9 mouse cellular contexts compared by ENCODE assay signal in the genomic region with DNA sequence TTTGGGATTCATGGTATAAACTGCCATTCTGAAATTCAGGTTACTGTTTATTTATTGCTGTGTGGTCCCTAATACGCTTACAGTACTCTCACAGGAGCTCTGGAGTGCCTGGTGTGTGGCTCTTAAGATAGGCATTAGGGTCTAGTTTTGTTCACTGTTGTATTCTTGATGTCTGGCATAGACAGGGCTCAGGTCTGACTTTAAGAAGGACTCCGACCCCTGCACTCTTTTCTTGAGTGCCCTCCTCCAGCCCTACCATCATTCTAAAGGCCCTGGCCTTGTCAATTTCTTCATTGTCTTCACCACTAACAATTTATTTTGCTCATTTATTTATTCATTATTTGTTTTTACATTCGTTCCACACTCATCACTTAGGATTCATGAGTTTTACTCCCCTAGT. TPM values are rescaled to one million over a fixed set of nuclear protein-coding genes. Genes with fewer than 3 reads are reported as not detected.
DNase-seq lines count a peak whose midpoint lies in the region; ATAC-seq and TF ChIP-seq lines count a peak whose summit lies in the region.
"Had no signal": no experiment of that assay in that cellular context is flagged by ENCODE, and none has a peak within 500 bp of the region (broad histone marks: within the 10 kb centered on the region; RNA-seq: fewer than 3 reads in every experiment).

No protein-coding gene starts in this region.

- H3K4me1 ChIP-seq in lung, embryonic 16.5 days (replicated peaks; ENCODE audit: control insufficient read depth, insufficient read depth, low read length): peaks cover 7% of the 10 kb centered on the region; the same call in 1 of the 2 replicates
- peaks cover 17% of the 10 kb centered on the region for H3K4me1 ChIP-seq in liver, embryonic 13.5 days (replicated peaks)
- no peaks in the 10 kb centered on the region for H3K4me1 ChIP-seq in stomach, postnatal 0 days (replicated peaks; ENCODE audit: control insufficient read depth, insufficient read depth)

- TF ChIP-seq EP300 in stomach, postnatal 0 days (optimal IDR thresholded peaks at IDR 0.05): no peak

- no peak overlapping the region for H3K9ac ChIP-seq in lung, embryonic 16.5 days (ENCODE audit: low read length)
- no peak overlapping the region for H3K9ac ChIP-seq in liver, embryonic 13.5 days
- no peak overlapping the region for H3K9ac ChIP-seq in stomach, postnatal 0 days (ENCODE audit: low read length)

- H3K27ac ChIP-seq in lung, embryonic 16.5 days (ENCODE audit: low read length): no peak overlapping the region
- H3K27ac ChIP-seq in liver, embryonic 13.5 days: no peak overlapping the region
- H3K27ac ChIP-seq in stomach, postnatal 0 days (replicated peaks): no peak overlapping the region

- H3K27me3 ChIP-seq in lung, embryonic 16.5 days (ENCODE audit: control insufficient read depth, insufficient read depth, low read depth, low read length): no peaks in the 10 kb centered on the region
- H3K27me3 ChIP-seq in liver, embryonic 13.5 days: 0 out of 2 replicates have a peak, but pooled peaks cover 2% of the 10 kb centered on the region
- H3K27me3 ChIP-seq in stomach, postnatal 0 days (ENCODE audit: control insufficient read depth, insufficient read depth, low read length): no peaks in the 10 kb centered on the region

- H3K36me3 ChIP-seq in lung, embryonic 16.5 days (ENCODE audit: control insufficient read depth, insufficient read depth, low read length): no peaks in the 10 kb centered on the region
- no peaks in the 10 kb centered on the region for H3K36me3 ChIP-seq in liver, embryonic 13.5 days
- H3K36me3 ChIP-seq in stomach, postnatal 0 days (ENCODE audit: control insufficient read depth, insufficient read depth, low read length): no peaks in the 10 kb centered on the region

- WGBS in lung, embryonic 16.5 days: 25% methylated on average over 3 of the region's 3 CpGs
- WGBS in liver, embryonic 13.5 days (ENCODE audit: insufficient replicate concordance): 30% methylated on average over 3 of the region's 3 CpGs
- 28% methylated on average over 3 of the region's 3 CpGs for WGBS in stomach, postnatal 0 days

- no peak for TF ChIP-seq CTCF in stomach, postnatal 0 days (IDR thresholded peaks at IDR 0.05; ENCODE audit: low read depth)

- ATAC-seq in lung, embryonic 16.5 days (ENCODE audit: low read depth): peak; percentile 29
- peak; percentile 13; the same call in 1 of the 2 replicates for ATAC-seq in liver, embryonic 13.5 days (ENCODE audit: low read depth)
- peak; percentile 6; the same call in 1 of the 2 replicates for ATAC-seq in stomach, postnatal 0 days (ENCODE audit: low FRiP score, low TSS enrichment)

- H3K4me3 ChIP-seq in lung, embryonic 16.5 days (ENCODE audit: low read length): peak overlapping the region; percentile 71
- H3K4me3 ChIP-seq in liver, embryonic 13.5 days (replicated peaks): peak overlapping the region; percentile 66
- peak overlapping the region; percentile 55 for H3K4me3 ChIP-seq in stomach, postnatal 0 days (ENCODE audit: low read depth, low read length)

- H3K4me2 ChIP-seq in lung, embryonic 16.5 days (ENCODE audit: low read depth, low read length): peak overlapping the region; percentile 58
- peak overlapping the region; percentile 72 for H3K4me2 ChIP-seq in liver, embryonic 13.5 days
- peak overlapping the region; percentile 58 for H3K4me2 ChIP-seq in stomach, postnatal 0 days (replicated peaks; ENCODE audit: low read depth)

- H3K9me3 ChIP-seq in lung, embryonic 16.5 days (ENCODE audit: control insufficient read depth, low read length): no peaks in the 10 kb centered on the region
- no peaks in the 10 kb centered on the region for H3K9me3 ChIP-seq in liver, embryonic 13.5 days (replicated peaks)
- no peaks in the 10 kb centered on the region for H3K9me3 ChIP-seq in stomach, postnatal 0 days (ENCODE audit: control insufficient read depth, low read length)

- peak; percentile 6 for DNase-seq in cerebellum, adult 11-12 months
- DNase-seq in cerebellum, adult 8-10 months: no peak
- DNase-seq in lung, postnatal 4 days: no peak
- DNase-seq in liver, embryonic 13.5 days: no peak
- DNase-seq in stomach, postnatal 0 days (ENCODE audit: low spot score): no peak
- DNase-seq in gastrocnemius, adult 18-20 months (ENCODE audit: low spot score): no peak
- DNase-seq in adrenal gland, adult 2 months: no peak

RNA-seq across cellular contexts. Expression of gene Zfp275, which starts 0.4 kb away (rescaled TPM):
- 12.9 and 13.8 TPM in 2 replicates for polyA plus RNA-seq in lung, embryonic 16.5 days (2015; fragmentation: Nextera tagmentation; extraction: Ambion mirVana)
- polyA plus RNA-seq in liver, embryonic 13.5 days (2015; fragmentation: Nextera tagmentation; extraction: Ambion mirVana): 1.8 and 2.9 TPM in 2 replicates
- 2.6 and 2.8 TPM in 2 replicates for polyA plus RNA-seq in stomach, postnatal 0 days (2015; fragmentation: Nextera tagmentation; extraction: Ambion mirVana)
- total RNA-seq in gastrocnemius, adult 18-20 months (2021): 1 to 10 TPM; 4.1 to 4.5 TPM
- total RNA-seq in adrenal gland, adult 2 months (2021): 10 to 100 TPM; 14.7 to 17.0 TPM
- 10.7 and 12.5 TPM in 2 replicates for polyA plus RNA-seq in adrenal gland, adult 2 months (2012; rRNA removed)

RNA-seq across cellular contexts. Expression of gene Gm45015, which starts 5.4 kb away (rescaled TPM):
- not detected in 2 replicates for polyA plus RNA-seq in lung, embryonic 16.5 days (2015; fragmentation: Nextera tagmentation; extraction: Ambion mirVana)
- not detected in 2 replicates for polyA plus RNA-seq in liver, embryonic 13.5 days (2015; fragmentation: Nextera tagmentation; extraction: Ambion mirVana)
- not detected in 2 replicates for polyA plus RNA-seq in stomach, postnatal 0 days (2015; fragmentation: Nextera tagmentation; extraction: Ambion mirVana)
- total RNA-seq in gastrocnemius, adult 18-20 months (2021): not detected
- total RNA-seq in adrenal gland, adult 2 months (2021): not detected
- not detected in 2 replicates for polyA plus RNA-seq in adrenal gland, adult 2 months (2012; rRNA removed)
- polyA plus RNA-seq: brain, embryonic 14.5 days had no signal

RNA-seq across cellular contexts. Expression of gene Xlr5a, which starts 49.3 kb away (rescaled TPM):
- polyA plus RNA-seq in lung, embryonic 16.5 days (2015; fragmentation: Nextera tagmentation; extraction: Ambion mirVana): 0.24 TPM in 1 of 2 replicates, not detected in the other
- not detected in 2 replicates for polyA plus RNA-seq in liver, embryonic 13.5 days (2015; fragmentation: Nextera tagmentation; extraction: Ambion mirVana)
- 0.23 TPM in 1 of 2 replicates, not detected in the other for polyA plus RNA-seq in stomach, postnatal 0 days (2015; fragmentation: Nextera tagmentation; extraction: Ambion mirVana)
- not detected for total RNA-seq in gastrocnemius, adult 18-20 months (2021)
- under 1 TPM in 1 of 2 experiments, not detected in 1; 0.49 TPM for total RNA-seq in adrenal gland, adult 2 months (2021)
- polyA plus RNA-seq in adrenal gland, adult 2 months (2012; rRNA removed): not detected in 2 replicates
- polyA plus RNA-seq: brain, embryonic 14.5 days had no signal

RNA-seq across cellular contexts. Expression of gene Xlr5c, which starts 49.3 kb away (rescaled TPM):
- not detected in 2 replicates for polyA plus RNA-seq in lung, embryonic 16.5 days (2015; fragmentation: Nextera tagmentation; extraction: Ambion mirVana)
- not detected in 2 replicates for polyA plus RNA-seq in liver, embryonic 13.5 days (2015; fragmentation: Nextera tagmentation; extraction: Ambion mirVana)
- not detected in 2 replicates for polyA plus RNA-seq in stomach, postnatal 0 days (2015; fragmentation: Nextera tagmentation; extraction: Ambion mirVana)
- total RNA-seq in gastrocnemius, adult 18-20 months (2021): not detected
- total RNA-seq in adrenal gland, adult 2 months (2021): not detected
- polyA plus RNA-seq in adrenal gland, adult 2 months (2012; rRNA removed): 0.25 TPM in 1 of 2 replicates, not detected in the other
- polyA plus RNA-seq: brain, embryonic 14.5 days had no signal

RNA-seq across cellular contexts. Expression of gene Gm18336, which starts 56.5 kb away (rescaled TPM):
- polyA plus RNA-seq in lung, embryonic 16.5 days (2015; fragmentation: Nextera tagmentation; extraction: Ambion mirVana): not detected in 2 replicates
- not detected in 2 replicates for polyA plus RNA-seq in liver, embryonic 13.5 days (2015; fragmentation: Nextera tagmentation; extraction: Ambion mirVana)
- polyA plus RNA-seq in stomach, postnatal 0 days (2015; fragmentation: Nextera tagmentation; extraction: Ambion mirVana): 0.08 TPM in 1 of 2 replicates, not detected in the other
- total RNA-seq in gastrocnemius, adult 18-20 months (2021): not detected
- not detected for total RNA-seq in adrenal gland, adult 2 months (2021)
- 0.03 TPM in 1 of 2 replicates, not detected in the other for polyA plus RNA-seq in adrenal gland, adult 2 months (2012; rRNA removed)
